Mouse (Mus musculus): Measurements from ENCODE around the gene Nfkbid.

GRCm38 (mm10) chr7:30456911-30457628, 35.5 kb downstream of the Nfkbid start:
- TF ChIP-seq USF1 (IDR thresholded peaks at IDR 0.05; ENCODE audit: low read depth): no peak
- TF ChIP-seq CTCF (IDR thresholded peaks at IDR 0.05; ENCODE audit: control insufficient read depth, insufficient read depth, insufficient read length): no peak
- no peak for TF ChIP-seq MYOD1 (IDR thresholded peaks at IDR 0.05; ENCODE audit: control insufficient read depth, insufficient read length, low read depth)
- TF ChIP-seq FOSL1 (IDR thresholded peaks at IDR 0.05; ENCODE audit: insufficient read depth, low read length, poor library complexity, severe bottlenecking): no peak
- no peak for TF ChIP-seq MAX (IDR thresholded peaks at IDR 0.05)
- TF ChIP-seq MYOG (IDR thresholded peaks at IDR 0.05; ENCODE audit: control insufficient read depth, extremely low read depth, insufficient read length): no peak
- no peak for TF ChIP-seq CEBPB (IDR thresholded peaks at IDR 0.05; ENCODE audit: low read depth)

All from C2C12 (cell line).